Mouse (Mus musculus): ENCODE results near the gene Kcnn4. TPM values are rescaled to one million over a fixed set of nuclear protein-coding genes. Genes with fewer than 3 reads are reported as not detected.

Kcnn4 gene
- total and polyA plus RNA-seq, 3 experiments = 188 to 256 TPM; not detected in 1

DNA sequence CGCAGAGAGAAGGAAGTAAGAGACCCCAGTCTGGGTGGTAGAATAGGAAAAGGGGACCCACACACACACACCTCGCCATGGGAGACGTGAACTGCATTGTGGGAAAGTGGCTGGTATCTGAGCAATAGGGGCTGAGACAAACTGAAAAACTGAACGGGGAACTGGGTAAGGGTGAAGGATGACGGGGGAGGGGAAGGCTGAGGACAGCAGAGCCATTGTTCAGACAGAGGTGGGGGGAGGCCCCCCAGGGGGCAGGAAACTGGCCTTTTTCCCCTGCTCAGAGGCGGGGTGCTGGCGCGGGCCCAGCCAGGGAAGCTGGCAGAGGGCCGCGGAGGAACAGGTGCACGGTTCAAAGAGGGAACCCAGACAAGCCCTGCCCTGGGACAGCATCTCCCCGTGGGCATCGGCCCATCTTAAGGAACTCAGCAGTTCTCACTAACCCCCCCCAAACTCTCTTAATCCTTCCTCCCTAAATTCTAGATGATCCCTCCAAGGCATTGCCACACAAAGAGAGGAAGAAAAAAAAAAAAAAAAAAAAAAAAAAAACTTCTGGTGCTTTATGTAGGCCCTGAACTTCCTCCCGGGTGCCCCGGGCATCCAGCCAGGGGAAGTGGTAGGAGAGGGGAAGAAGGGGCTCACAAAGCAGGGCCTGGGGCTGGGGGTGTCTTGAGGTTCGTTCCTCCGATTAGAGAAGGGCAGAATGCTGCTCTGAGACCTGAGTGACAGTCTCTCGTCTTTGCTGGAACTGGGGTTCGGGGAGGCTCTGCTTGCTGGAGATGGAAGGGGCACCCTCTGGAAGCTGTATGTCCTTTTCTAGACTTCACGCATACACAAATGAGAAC is 3.7 kb downstream of the Kcnn4 start (continued):
- peak; percentile 98 for TF ChIP-seq ZNF384 (IDR thresholded peaks at IDR 0.05; ENCODE audit: low read depth, low read length)
- TF ChIP-seq POLR2A (IDR thresholded peaks at IDR 0.05; ENCODE audit: control insufficient read depth in 1 of 2, insufficient read depth in 1 of 2, low read depth in 1 of 2, low read length in 2 of 2, poor library complexity in 1 of 2) = peak in 1 of 2 experiments; percentile 61; a peak in 2 of 4 replicates
- no peak for TF ChIP-seq JUND (IDR thresholded peaks at IDR 0.05; ENCODE audit: low read depth, low read length)
- TF ChIP-seq RCOR1 (IDR thresholded peaks at IDR 0.05; ENCODE audit: low read depth, low read length) = peak; percentile 4
- no peak for TF ChIP-seq GABPA (IDR thresholded peaks at IDR 0.05; ENCODE audit: low read depth, low read length)

DNA sequence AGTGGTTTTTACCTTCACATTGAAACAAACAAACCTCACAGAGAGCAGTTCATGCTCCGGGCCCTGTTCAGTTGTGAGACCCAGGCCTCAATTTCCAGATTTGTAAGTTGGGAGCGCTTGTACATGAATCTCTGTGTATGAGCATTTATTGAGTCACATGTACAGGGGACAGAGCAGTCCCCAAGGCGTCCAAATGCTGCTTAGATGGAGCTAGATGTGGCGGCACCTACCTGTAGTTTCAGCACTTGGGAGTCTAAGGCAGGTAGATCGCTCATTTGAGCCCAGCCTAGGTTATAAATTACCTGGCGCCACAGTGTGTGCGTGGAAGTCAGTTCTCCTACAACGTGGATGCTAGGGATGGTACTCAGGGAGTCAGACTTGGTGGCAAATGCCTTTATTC is 6.4 kb downstream of the Kcnn4 start:
- no peak for TF ChIP-seq MYC (IDR thresholded peaks at IDR 0.05; ENCODE audit: low read depth, low read length)
- no peak for TF ChIP-seq NELFE (IDR thresholded peaks at IDR 0.05; ENCODE audit: low read depth, low read length)
- no peak for TF ChIP-seq POLR2AphosphoS2 (IDR thresholded peaks at IDR 0.05; ENCODE audit: low read length)
- no peak for TF ChIP-seq NRF1 (IDR thresholded peaks at IDR 0.05; ENCODE audit: insufficient read depth, low read depth, low read length, poor library complexity, severe bottlenecking)
- no peak for TF ChIP-seq MEF2A (IDR thresholded peaks at IDR 0.05; ENCODE audit: extremely low read depth, insufficient replicate concordance, low read depth, low read length, poor library complexity, severe bottlenecking)
- no peak for TF ChIP-seq ETS1 (IDR thresholded peaks at IDR 0.05; ENCODE audit: low read depth, low read length)
- no peak for TF ChIP-seq CTCF (IDR thresholded peaks at IDR 0.05 in 2 of 3, conservative IDR thresholded peaks at IDR 0.05 in 1 of 3; ENCODE audit: control insufficient read depth in 1 of 3, insufficient read depth in 1 of 3, low read depth in 2 of 3, low read length in 3 of 3, poor library complexity in 1 of 3, severe bottlenecking in 1 of 3)
- no peak for TF ChIP-seq ELF1 (IDR thresholded peaks at IDR 0.05; ENCODE audit: low read depth, low read length)
- Histone ChIP-seq H3K4me3 (ENCODE audit: control insufficient read depth in 1 of 2, insufficient read depth in 1 of 2, low read depth in 2 of 2, low read length in 2 of 2) (no peak overlapping the region), H3K27ac (ENCODE audit: control insufficient read depth, low read depth, low read length) (peak overlapping the region; percentile 93), H3K4me1 (ENCODE audit: control insufficient read depth in 1 of 2, insufficient read depth in 2 of 2, low read length in 2 of 2) (peaks cover 16 to 55% of the 10 kb centered on the region in 2 experiments), H3K9ac (ENCODE audit: control insufficient read depth, low read depth, low read length, poor library complexity, severe bottlenecking) (peak overlapping the region; percentile 47), H3K79me2 (ENCODE audit: control insufficient read depth, insufficient read depth, low read length, poor library complexity) (peaks cover 41% of the 10 kb centered on the region), H3K9me3 (replicated peaks; ENCODE audit: insufficient read depth, low read length) (no peaks in the 10 kb centered on the region), H3K27me3 (ENCODE audit: control insufficient read depth in 1 of 2, insufficient read depth in 2 of 2, low read length in 2 of 2) (no peaks in the 10 kb centered on the region), H3K36me3 (ENCODE audit: control insufficient read depth in 1 of 2, insufficient read depth in 2 of 2, low read length in 2 of 2) (peaks cover 20 to 49% of the 10 kb centered on the region in 2 experiments)
- DNase-seq (ENCODE audit: low read depth, low spot score) = no peak

DNA sequence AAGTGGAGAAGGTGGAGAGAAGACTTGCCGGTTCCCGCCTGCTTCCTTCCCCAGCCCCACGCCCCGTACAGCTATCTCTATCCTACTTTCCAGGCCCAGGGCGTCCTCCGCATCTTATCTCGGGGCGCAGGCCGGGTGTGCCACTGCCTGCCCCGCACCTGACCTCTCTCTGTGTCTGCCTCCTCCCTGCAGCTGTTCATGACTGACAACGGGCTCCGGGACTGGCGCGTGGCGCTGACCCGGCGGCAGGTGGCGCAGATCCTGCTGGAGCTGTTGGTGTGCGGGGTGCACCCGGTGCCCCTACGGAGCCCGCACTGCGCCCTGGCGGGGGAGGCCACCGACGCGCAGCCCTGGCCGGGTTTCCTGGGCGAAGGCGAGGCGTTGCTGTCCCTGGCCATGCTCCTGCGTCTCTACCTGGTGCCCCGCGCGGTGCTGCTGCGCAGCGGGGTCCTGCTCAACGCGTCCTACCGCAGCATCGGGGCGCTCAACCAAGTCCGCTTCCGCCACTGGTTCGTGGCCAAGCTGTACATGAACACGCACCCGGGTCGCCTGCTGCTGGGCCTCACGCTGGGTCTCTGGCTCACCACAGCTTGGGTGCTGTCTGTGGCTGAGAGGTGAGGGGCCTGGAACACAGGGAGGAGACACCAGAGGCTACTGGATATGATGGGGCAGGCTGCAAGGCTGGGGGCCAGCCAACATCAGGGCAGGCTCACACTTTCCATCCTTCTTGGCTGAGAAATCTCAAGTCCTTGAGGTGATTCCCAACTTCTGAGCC is 7.2 kb downstream of the Kcnn4 start:
- H3K9me3 ChIP-seq (replicated peaks; ENCODE audit: insufficient read depth, low read length) = no peaks in the 10 kb centered on the region
- H3K79me2 ChIP-seq (ENCODE audit: control insufficient read depth, insufficient read depth, low read length, poor library complexity) = peaks cover 33% of the 10 kb centered on the region
- peaks cover 22 to 49% of the 10 kb centered on the region in 2 experiments for H3K36me3 ChIP-seq (ENCODE audit: control insufficient read depth in 1 of 2, insufficient read depth in 2 of 2, low read length in 2 of 2)
- peak overlapping the region; percentile 39 for H3K9ac ChIP-seq (ENCODE audit: control insufficient read depth, low read depth, low read length, poor library complexity, severe bottlenecking)
- H3K4me1 ChIP-seq (ENCODE audit: control insufficient read depth in 1 of 2, insufficient read depth in 2 of 2, low read length in 2 of 2) = peaks cover 16 to 50% of the 10 kb centered on the region in 2 experiments
- peak overlapping the region; percentile 93 for H3K27ac ChIP-seq (ENCODE audit: control insufficient read depth, low read depth, low read length)
- no peaks in the 10 kb centered on the region for H3K27me3 ChIP-seq (ENCODE audit: control insufficient read depth in 1 of 2, insufficient read depth in 2 of 2, low read length in 2 of 2)
- H3K4me3 ChIP-seq (ENCODE audit: control insufficient read depth in 1 of 2, insufficient read depth in 1 of 2, low read depth in 2 of 2, low read length in 2 of 2) = no peak overlapping the region
- DNase-seq (ENCODE audit: low read depth, low spot score) = peak; percentile 96
- TF ChIP-seq RAD21 (IDR thresholded peaks at IDR 0.05; ENCODE audit: low read depth, low read length) = no peak
- peak; percentile 42; the same call in 1 of the 2 replicates for TF ChIP-seq ELF1 (IDR thresholded peaks at IDR 0.05; ENCODE audit: low read depth, low read length)
- peak; percentile 42 for TF ChIP-seq SMC3 (IDR thresholded peaks at IDR 0.05; ENCODE audit: low read depth, low read length)
- no peak for TF ChIP-seq JUND (IDR thresholded peaks at IDR 0.05; ENCODE audit: low read depth, low read length)
- TF ChIP-seq ZKSCAN1 (IDR thresholded peaks at IDR 0.05; ENCODE audit: low read depth, low read length) = no peak
- peak; percentile 54; the same call in 1 of the 2 replicates for TF ChIP-seq MXI1 (IDR thresholded peaks at IDR 0.05; ENCODE audit: low read depth, low read length)
- TF ChIP-seq ZC3H11A (IDR thresholded peaks at IDR 0.05; ENCODE audit: low read depth, low read length) = no peak
- TF ChIP-seq ETS1 (IDR thresholded peaks at IDR 0.05; ENCODE audit: low read depth, low read length) = peak; percentile 95
- peak; percentile 78; the same call in 1 of the 2 replicates for TF ChIP-seq RCOR1 (IDR thresholded peaks at IDR 0.05; ENCODE audit: low read depth, low read length)
- TF ChIP-seq ZMIZ1 (IDR thresholded peaks at IDR 0.05; ENCODE audit: low read depth, low read length) = 0 out of 2 replicates have a peak, but pooled peaks have one; percentile 47
- no peak for TF ChIP-seq ZNF384 (IDR thresholded peaks at IDR 0.05; ENCODE audit: low read depth, low read length)
- TF ChIP-seq GABPA (IDR thresholded peaks at IDR 0.05; ENCODE audit: low read depth, low read length) = no peak
- TF ChIP-seq UBTF (IDR thresholded peaks at IDR 0.05; ENCODE audit: borderline replicate concordance, insufficient read depth, low read depth, low read length) = no peak
- TF ChIP-seq CHD1 (IDR thresholded peaks at IDR 0.05; ENCODE audit: low read depth, low read length) = no peak
- no peak for TF ChIP-seq POLR2AphosphoS5 (IDR thresholded peaks at IDR 0.05; ENCODE audit: borderline replicate concordance, low read depth, low read length)
- TF ChIP-seq E2F4 (IDR thresholded peaks at IDR 0.05; ENCODE audit: borderline replicate concordance, low read depth, low read length) = no peak
- no peak for TF ChIP-seq MYC (IDR thresholded peaks at IDR 0.05; ENCODE audit: low read depth, low read length)
- TF ChIP-seq NELFE (IDR thresholded peaks at IDR 0.05; ENCODE audit: low read depth, low read length) = no peak
- no peak for TF ChIP-seq CHD2 (IDR thresholded peaks at IDR 0.05; ENCODE audit: low read length)
